Mouse (Mus musculus): ENCODE results near the gene Fam57a. TPM values are rescaled to one million over a fixed set of nuclear protein-coding genes. Genes with fewer than 3 reads are reported as not detected.

Gene Fam57a
- polyA plus RNA-seq, 2 experiments: 40.1 to 60.8 TPM

DNA sequence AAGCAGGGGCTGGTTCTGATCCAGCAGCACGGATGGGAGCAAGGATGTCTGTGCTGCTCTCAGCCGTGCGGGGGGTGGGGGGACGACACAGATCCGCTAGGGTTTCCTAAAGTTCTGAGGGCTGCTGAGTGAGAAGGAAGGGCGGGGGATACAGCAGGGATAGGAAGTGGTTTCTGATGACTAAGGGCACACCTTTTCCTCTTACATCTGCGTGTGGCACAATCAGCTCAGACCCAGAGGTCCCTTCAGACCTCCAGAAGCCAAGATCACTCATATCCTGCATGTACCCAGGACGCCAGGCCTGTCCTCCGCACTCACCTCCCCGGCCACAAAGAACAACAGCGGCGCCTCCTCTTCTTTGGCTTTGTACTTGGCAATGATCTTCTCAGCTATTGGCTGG lies 81.8 kb downstream of the Fam57a start:
- Histone ChIP-seq H3K27ac (replicated peaks; ENCODE audit: low read depth, low read length) (no peak overlapping the region), H3K9me3 (ENCODE audit: control insufficient read depth, low read length) (no peaks in the 10 kb centered on the region), H3K27me3 (ENCODE audit: control insufficient read depth, insufficient read depth, low read length) (no peaks in the 10 kb centered on the region), H3K36me3 (ENCODE audit: control insufficient read depth, insufficient read depth, low read length) (peaks cover 38% of the 10 kb centered on the region), H3K4me1 (ENCODE audit: control insufficient read depth, insufficient read depth, low read length) (peaks cover 10% of the 10 kb centered on the region; the same call in 1 of the 2 replicates), H3K9ac (ENCODE audit: low read depth, low read length, severe bottlenecking) (no peak overlapping the region; the same call in 1 of the 2 replicates), H3K4me2 (replicated peaks; ENCODE audit: low read depth, low read length, severe bottlenecking) (no peak overlapping the region), H3K4me3 (replicated peaks; ENCODE audit: low read length) (no peak overlapping the region)
- TF ChIP-seq POLR2A (IDR thresholded peaks at IDR 0.05; ENCODE audit: borderline replicate concordance, extremely low read depth, insufficient read depth, insufficient read length): no peak
- WGBS: 83% methylated on average over 12 of the region's 12 CpGs
- no peak for ATAC-seq (ENCODE audit: low FRiP score, low read depth)
- DNase-seq (ENCODE audit: low spot score): no peak

DNA sequence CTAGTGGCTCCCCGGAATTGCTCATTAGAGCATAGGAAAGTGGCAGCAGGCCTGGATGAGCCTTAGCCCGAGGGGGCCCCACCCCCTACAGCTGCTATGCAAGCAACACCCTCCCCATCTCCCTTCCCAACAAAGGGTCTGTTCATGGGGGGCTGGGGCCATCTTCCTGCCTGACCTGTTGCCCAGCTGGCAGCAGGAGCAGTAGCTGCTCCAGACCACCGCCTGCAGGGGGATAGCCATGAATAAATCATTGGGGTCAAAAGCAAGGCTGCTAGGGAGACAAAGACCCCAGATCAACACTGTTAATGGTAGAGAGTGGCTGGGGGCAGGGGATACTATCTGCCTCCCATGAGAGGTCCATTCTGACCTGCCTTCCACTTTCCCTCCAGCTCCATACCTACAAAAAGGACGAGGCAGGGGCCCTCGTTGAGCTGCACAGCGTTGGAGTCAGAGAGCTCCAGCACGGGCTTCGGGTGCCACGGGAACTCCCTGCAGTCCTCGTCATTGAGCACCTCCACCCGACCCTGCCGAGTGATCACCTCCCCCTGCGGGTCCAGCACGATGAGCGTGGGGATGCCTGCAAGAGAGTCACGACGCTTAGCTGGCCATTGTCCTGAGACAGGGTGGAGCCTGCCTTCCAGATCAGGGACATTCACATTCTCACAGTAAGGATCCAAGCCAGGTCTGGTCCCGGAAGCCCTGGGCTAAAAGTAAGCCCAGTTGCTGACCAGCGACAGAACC lies 83.3 kb downstream of the Fam57a start:
- Histone ChIP-seq H3K9ac (ENCODE audit: low read depth, low read length, severe bottlenecking) (no peak overlapping the region), H3K27me3 (ENCODE audit: control insufficient read depth, insufficient read depth, low read length) (no peaks in the 10 kb centered on the region), H3K4me2 (replicated peaks; ENCODE audit: low read depth, low read length, severe bottlenecking) (no peak overlapping the region), H3K4me1 (ENCODE audit: control insufficient read depth, insufficient read depth, low read length) (peaks cover 5% of the 10 kb centered on the region; the same call in 1 of the 2 replicates), H3K9me3 (ENCODE audit: control insufficient read depth, low read length) (no peaks in the 10 kb centered on the region), H3K27ac (replicated peaks; ENCODE audit: low read depth, low read length) (no peak overlapping the region), H3K36me3 (ENCODE audit: control insufficient read depth, insufficient read depth, low read length) (peaks cover 35% of the 10 kb centered on the region), H3K4me3 (replicated peaks; ENCODE audit: low read length) (no peak overlapping the region)
- WGBS: 16% methylated on average over 19 of the region's 19 CpGs
- DNase-seq (ENCODE audit: low spot score) (no peak), ATAC-seq (ENCODE audit: low FRiP score, low read depth) (no peak)
- TF ChIP-seq POLR2A (IDR thresholded peaks at IDR 0.05; ENCODE audit: borderline replicate concordance, extremely low read depth, insufficient read depth, insufficient read length): no peak

Other genes with a start within 250 kb of the Fam57a start
- 2.4 and 2.6 TPM in 2 replicates for gene Rph3al, start 241.2 kb upstream of the Fam57a start, polyA plus RNA-seq (2012; rRNA removed)
- gene Rph3al, start 241.2 kb upstream of the Fam57a start, polyA plus RNA-seq (2014; fragmentation: Nextera tagmentation; extraction: Ambion mirVana): 2.2 and 2.6 TPM in 2 replicates
- gene 1700016K19Rik, start 179.8 kb upstream of the Fam57a start, polyA plus RNA-seq (2012; rRNA removed): 0.58 and 0.87 TPM in 2 replicates
- gene 1700016K19Rik, start 179.8 kb upstream of the Fam57a start, polyA plus RNA-seq (2014; fragmentation: Nextera tagmentation; extraction: Ambion mirVana): 0.44 and 0.76 TPM in 2 replicates
- 28.9 and 29.1 TPM in 2 replicates for gene Rflnb, start 151.9 kb upstream of the Fam57a start, polyA plus RNA-seq (2012; rRNA removed)
- 52.2 and 55.7 TPM in 2 replicates for gene Rflnb, start 151.9 kb upstream of the Fam57a start, polyA plus RNA-seq (2014; fragmentation: Nextera tagmentation; extraction: Ambion mirVana)
- 26.6 and 29.6 TPM in 2 replicates for gene Vps53, start within 50 bp of the Fam57a start, polyA plus RNA-seq (2012; rRNA removed)
- gene Vps53, start within 50 bp of the Fam57a start, polyA plus RNA-seq (2014; fragmentation: Nextera tagmentation; extraction: Ambion mirVana): 37.3 and 41.9 TPM in 2 replicates
- 0.41 and 0.93 TPM in 2 replicates for gene Dbil5, start 37.9 kb downstream of the Fam57a start, polyA plus RNA-seq (2012; rRNA removed)
- 0.64 and 1.4 TPM in 2 replicates for gene Dbil5, start 37.9 kb downstream of the Fam57a start, polyA plus RNA-seq (2014; fragmentation: Nextera tagmentation; extraction: Ambion mirVana)
- gene Gemin4, start 38.0 kb downstream of the Fam57a start, polyA plus RNA-seq (2012; rRNA removed): 14.8 and 17.1 TPM in 2 replicates
- gene Gemin4, start 38.0 kb downstream of the Fam57a start, polyA plus RNA-seq (2014; fragmentation: Nextera tagmentation; extraction: Ambion mirVana): 32.0 and 32.6 TPM in 2 replicates
- gene Mrm3, start 64.0 kb downstream of the Fam57a start, polyA plus RNA-seq (2012; rRNA removed): 11.9 and 15.2 TPM in 2 replicates
- 20.8 and 20.9 TPM in 2 replicates for gene Mrm3, start 64.0 kb downstream of the Fam57a start, polyA plus RNA-seq (2014; fragmentation: Nextera tagmentation; extraction: Ambion mirVana)
- 36.4 and 56.2 TPM in 2 replicates for gene Glod4, start 64.1 kb downstream of the Fam57a start, polyA plus RNA-seq (2012; rRNA removed)
- 140 and 141 TPM in 2 replicates for gene Glod4, start 64.1 kb downstream of the Fam57a start, polyA plus RNA-seq (2014; fragmentation: Nextera tagmentation; extraction: Ambion mirVana)
- gene Nxn, start 219.5 kb downstream of the Fam57a start, polyA plus RNA-seq (2012; rRNA removed): 69.9 and 74.4 TPM in 2 replicates
- gene Nxn, start 219.5 kb downstream of the Fam57a start, polyA plus RNA-seq (2014; fragmentation: Nextera tagmentation; extraction: Ambion mirVana): 78.1 TPM in 2 replicates
- gene Timm22, start 227.3 kb downstream of the Fam57a start, polyA plus RNA-seq (2012; rRNA removed): 34.8 and 38.5 TPM in 2 replicates
- 125 and 128 TPM in 2 replicates for gene Timm22, start 227.3 kb downstream of the Fam57a start, polyA plus RNA-seq (2014; fragmentation: Nextera tagmentation; extraction: Ambion mirVana)